Mouse (Mus musculus) NIH3T3 (cell line): ENCODE results near the gene Polr2h.
"Not testable (repeated sequence)": the region's sequence is repeated elsewhere in the genome, so short reads cannot be mapped to it uniquely, and the experiment has no call there.

Experiments
- DNase-seq: peaks from one replicate; pipeline ENCODE4 v3.0.0-alpha.2; 2012; ENCODE audit warnings: low read depth

Gene Polr2h

GRCm38 (mm10) chr16:20717181-20717977 lies at the start of gene Polr2h, which contains the start of gene Clcn2:
Gene Polr2h, plus strand, starts transcription at chr16:20717665.
Gene Clcn2, minus strand, starts transcription at chr16:20717746.
- DNase-seq, result peak; percentile 98

GRCm38 (mm10) chr16:20668013-20668412 lies 49.5 kb upstream of the Polr2h start, which contains the start of gene Eif4g1:
Gene Eif4g1, plus strand, starts transcription at chr16:20668313.
- not testable (repeated sequence) for DNase-seq

GRCm38 (mm10) chr16:20670291-20670690 lies 47.2 kb upstream of the Polr2h start:
- no peak for DNase-seq

- DNase-seq, result no peak
These were observed 45.6 kb upstream of the Polr2h start for GRCm38 (mm10) chr16:20671886-20672285.

- peak; percentile 99 for DNase-seq
These were observed 45.0 kb upstream of the Polr2h start for GRCm38 (mm10) chr16:20672500-20672902.

GRCm38 (mm10) chr16:20672965-20673705 lies 44.3 kb upstream of the Polr2h start:
- DNase-seq, result no peak

- peak; percentile 38 for DNase-seq
These were observed 43.7 kb upstream of the Polr2h start for GRCm38 (mm10) chr16:20673706-20674303.

GRCm38 (mm10) chr16:20675213-20675612 lies 42.3 kb upstream of the Polr2h start:
- no peak for DNase-seq

- DNase-seq, result peak; percentile 63
These were observed 40.8 kb upstream of the Polr2h start for GRCm38 (mm10) chr16:20676702-20677101.

- DNase-seq, result no peak
These were observed 40.1 kb upstream of the Polr2h start for GRCm38 (mm10) chr16:20677380-20677779.

- peak; percentile 97 for DNase-seq
These were observed 39.3 kb upstream of the Polr2h start for GRCm38 (mm10) chr16:20677974-20678675.

GRCm38 (mm10) chr16:20690774-20691173 lies 26.7 kb upstream of the Polr2h start:
- DNase-seq, result no peak

GRCm38 (mm10) chr16:20691617-20692016 lies 25.8 kb upstream of the Polr2h start:
- DNase-seq, result no peak

- DNase-seq, result no peak
These were observed 25.1 kb upstream of the Polr2h start for GRCm38 (mm10) chr16:20692241-20692965.

GRCm38 (mm10) chr16:20693111-20693701 lies 24.3 kb upstream of the Polr2h start, which contains the start of gene Fam131a:
Gene Fam131a, plus strand, starts transcription at chr16:20693241.
- DNase-seq, result peak; percentile 54

GRCm38 (mm10) chr16:20694781-20695180 lies 22.7 kb upstream of the Polr2h start:
- DNase-seq, result peak; percentile 55

GRCm38 (mm10) chr16:20695622-20696323 lies 21.7 kb upstream of the Polr2h start:
- DNase-seq, result peak; percentile 80

- no peak for DNase-seq
These were observed 18.2 kb upstream of the Polr2h start for GRCm38 (mm10) chr16:20699266-20699665.

- DNase-seq, result no peak
These were observed 17.4 kb upstream of the Polr2h start for GRCm38 (mm10) chr16:20700036-20700435.

GRCm38 (mm10) chr16:20701316-20701715 lies 16.1 kb upstream of the Polr2h start:
- DNase-seq, result no peak
